Mouse (Mus musculus): ENCODE data around the gene Chml.

GRCm38 (mm10) chr1:175639072-175639471 lies 53.6 kb downstream of the Chml start:
- no peak for TF ChIP-seq CTCF (IDR thresholded peaks at IDR 0.05; ENCODE audit: control insufficient read depth, insufficient read depth, low read length)
- TF ChIP-seq POLR2A (IDR thresholded peaks at IDR 0.05; ENCODE audit: borderline replicate concordance, control insufficient read depth, low read depth, low read length) = no peak

All from bone marrow, adult 2 months (tissue).